Mouse (Mus musculus): ENCODE results near the gene Olfr883.

Olfr883 gene

GRCm38 (mm10) chr9:38025508-38025907, at the start of gene Olfr883:
Gene Olfr883, plus strand, starts transcription at chr9:38025808.
- no peak for DNase-seq

GRCm38 (mm10) chr9:37991525-37991924, 34.1 kb upstream of the Olfr883 start, which contains the start of gene Olfr881:
Gene Olfr881, plus strand, starts transcription at chr9:37991825.
- no peak for DNase-seq

GRCm38 (mm10) chr9:37998581-37999204, 26.9 kb upstream of the Olfr883 start:
- no peak for DNase-seq

- no peak for DNase-seq
These were observed 25.6 kb upstream of the Olfr883 start for GRCm38 (mm10) chr9:38000021-38000420.

- DNase-seq: no peak
These were observed 20.6 kb downstream of the Olfr883 start, which contains the start of gene Olfr884 for GRCm38 (mm10) chr9:38046255-38046654. Gene Olfr884, plus strand, starts transcription at chr9:38046555.

- DNase-seq: no peak
These were observed 35.4 kb downstream of the Olfr883 start, which contains the start of gene Olfr885 for GRCm38 (mm10) chr9:38061022-38061421. Gene Olfr885, plus strand, starts transcription at chr9:38061322.

All from kidney, postnatal 36 days (tissue).